Mouse (Mus musculus): ENCODE data around the gene Sash1.
"Not testable (repeated sequence)": the region's sequence is repeated elsewhere in the genome, so short reads cannot be mapped to it uniquely, and the experiment has no call there.

Gene Sash1

DNA sequence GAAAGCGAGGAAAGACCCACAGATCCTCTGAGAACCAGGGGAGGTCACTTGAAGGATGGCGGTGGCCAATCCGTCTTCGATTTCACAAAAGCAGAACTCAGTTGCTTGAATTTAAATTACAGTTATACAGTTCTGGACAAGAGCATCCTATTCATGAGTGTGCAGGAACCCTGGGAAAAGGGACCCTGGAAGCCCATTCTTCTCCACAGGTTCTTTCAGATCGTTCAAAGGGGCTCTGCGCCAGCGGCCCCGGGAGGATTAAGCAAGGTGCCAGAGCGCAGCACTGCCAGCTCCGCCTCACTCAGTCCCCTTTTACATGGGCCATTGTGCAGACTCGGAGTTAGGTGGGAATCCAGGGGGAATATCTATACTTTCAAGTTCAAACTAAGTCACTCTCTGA is 136.3 kb downstream of the Sash1 start:
- no peak for DNase-seq (ENCODE audit: low read depth, low spot score)
- Histone ChIP-seq H3K36me3 (ENCODE audit: control insufficient read depth, insufficient read depth, low read length, poor library complexity, severe bottlenecking) (no peaks in the 10 kb centered on the region), H3K27me3 (ENCODE audit: control insufficient read depth, insufficient read depth, low read length, poor library complexity, severe bottlenecking) (no peaks in the 10 kb centered on the region)

- no peak for DNase-seq (ENCODE audit: low read depth, low spot score)
- Histone ChIP-seq H3K36me3 (ENCODE audit: control insufficient read depth, insufficient read depth, low read length, poor library complexity, severe bottlenecking) (no peaks in the 10 kb centered on the region), H3K27me3 (ENCODE audit: control insufficient read depth, insufficient read depth, low read length, poor library complexity, severe bottlenecking) (no peaks in the 10 kb centered on the region)
Measured at GRCm38 (mm10) chr10:8747450-8748212, 138.2 kb downstream of the Sash1 start.

DNA sequence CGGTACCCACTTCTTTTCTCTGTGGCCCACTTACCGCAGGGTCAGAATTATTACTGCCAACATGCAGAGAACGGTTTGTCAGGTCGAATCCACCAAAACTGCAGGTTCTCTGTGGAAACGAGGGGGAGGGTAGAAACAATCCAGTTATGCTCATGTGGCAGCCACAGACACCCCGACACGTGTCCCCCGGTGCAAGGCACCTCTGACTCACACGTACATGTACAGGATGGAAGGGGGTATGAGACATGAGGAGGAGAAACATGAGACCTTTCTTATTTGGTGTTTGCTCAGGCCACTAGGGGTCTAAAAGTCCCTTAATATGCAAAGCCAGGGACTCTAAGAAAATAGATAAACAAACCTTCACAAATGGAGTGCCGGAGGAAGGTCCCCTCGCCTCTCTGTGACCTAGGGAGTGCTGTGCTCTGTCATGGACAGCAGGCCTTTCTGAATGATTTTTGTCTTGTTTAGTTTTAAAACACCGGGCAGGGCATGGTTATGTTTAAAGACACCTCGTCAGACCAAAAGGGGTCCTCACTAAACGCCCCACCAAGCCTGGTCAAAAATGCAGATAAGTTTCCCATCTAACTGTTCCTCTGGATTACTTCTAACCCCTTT is 139.7 kb downstream of the Sash1 start:
- H3K27me3 ChIP-seq (ENCODE audit: control insufficient read depth, insufficient read depth, low read length, poor library complexity, severe bottlenecking): no peaks in the 10 kb centered on the region
- H3K36me3 ChIP-seq (ENCODE audit: control insufficient read depth, insufficient read depth, low read length, poor library complexity, severe bottlenecking): no peaks in the 10 kb centered on the region
- no peak for DNase-seq (ENCODE audit: low read depth, low spot score)

GRCm38 (mm10) chr10:8742872-8743271 is 143.0 kb downstream of the Sash1 start:
- Histone ChIP-seq H3K36me3 (ENCODE audit: control insufficient read depth, insufficient read depth, low read length, poor library complexity, severe bottlenecking) (no peaks in the 10 kb centered on the region), H3K27me3 (ENCODE audit: control insufficient read depth, insufficient read depth, low read length, poor library complexity, severe bottlenecking) (no peaks in the 10 kb centered on the region)
- DNase-seq (ENCODE audit: low read depth, low spot score): peak; percentile 56

DNA sequence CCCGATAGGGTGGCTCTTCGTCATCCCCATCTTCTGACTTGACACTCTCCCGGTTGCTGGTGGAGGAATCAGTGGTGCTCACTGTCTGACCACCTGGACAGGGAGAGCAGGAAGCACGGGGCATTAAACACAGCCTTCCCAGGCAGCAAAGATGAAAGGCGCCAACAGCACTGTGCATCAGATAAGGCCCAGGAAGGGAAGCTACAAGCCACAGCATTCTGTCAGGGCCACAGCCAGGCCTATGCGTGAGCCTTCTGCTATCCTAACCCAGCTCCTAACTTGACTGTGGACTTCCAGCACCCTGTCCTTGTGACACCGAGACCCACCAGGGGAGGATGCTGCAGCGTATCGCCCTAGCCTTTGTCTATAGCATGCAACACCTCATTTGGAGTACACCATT is 144.4 kb downstream of the Sash1 start:
- no peaks in the 10 kb centered on the region for H3K27me3 ChIP-seq (ENCODE audit: control insufficient read depth, insufficient read depth, low read length, poor library complexity, severe bottlenecking)
- H3K36me3 ChIP-seq (ENCODE audit: control insufficient read depth, insufficient read depth, low read length, poor library complexity, severe bottlenecking): no peaks in the 10 kb centered on the region
- no peak for DNase-seq (ENCODE audit: low read depth, low spot score)

- Histone ChIP-seq H3K27me3 (ENCODE audit: control insufficient read depth, insufficient read depth, low read length, poor library complexity, severe bottlenecking) (no peaks in the 10 kb centered on the region), H3K36me3 (ENCODE audit: control insufficient read depth, insufficient read depth, low read length, poor library complexity, severe bottlenecking) (no peaks in the 10 kb centered on the region)
- no peak for DNase-seq (ENCODE audit: low read depth, low spot score)
Measured at GRCm38 (mm10) chr10:8740797-8741196, 145.1 kb downstream of the Sash1 start.

GRCm38 (mm10) chr10:8729387-8730337 is 156.2 kb downstream of the Sash1 start:
- H3K36me3 ChIP-seq (ENCODE audit: control insufficient read depth, insufficient read depth, low read length, poor library complexity, severe bottlenecking): no peaks in the 10 kb centered on the region

GRCm38 (mm10) chr10:8719345-8719744 is 166.5 kb downstream of the Sash1 start:
- DNase-seq (ENCODE audit: low read depth, low spot score): no peak
- no peaks in the 10 kb centered on the region for H3K27me3 ChIP-seq (ENCODE audit: control insufficient read depth, insufficient read depth, low read length, poor library complexity, severe bottlenecking)
- H3K36me3 ChIP-seq (ENCODE audit: control insufficient read depth, insufficient read depth, low read length, poor library complexity, severe bottlenecking): no peaks in the 10 kb centered on the region

More at GRCm38 (mm10) chr10:8729387-8730337, 156.2 kb downstream of the Sash1 start:
- DNase-seq (ENCODE audit: low read depth, low spot score): no peak
- H3K27me3 ChIP-seq (ENCODE audit: control insufficient read depth, insufficient read depth, low read length, poor library complexity, severe bottlenecking): no peaks in the 10 kb centered on the region

DNA sequence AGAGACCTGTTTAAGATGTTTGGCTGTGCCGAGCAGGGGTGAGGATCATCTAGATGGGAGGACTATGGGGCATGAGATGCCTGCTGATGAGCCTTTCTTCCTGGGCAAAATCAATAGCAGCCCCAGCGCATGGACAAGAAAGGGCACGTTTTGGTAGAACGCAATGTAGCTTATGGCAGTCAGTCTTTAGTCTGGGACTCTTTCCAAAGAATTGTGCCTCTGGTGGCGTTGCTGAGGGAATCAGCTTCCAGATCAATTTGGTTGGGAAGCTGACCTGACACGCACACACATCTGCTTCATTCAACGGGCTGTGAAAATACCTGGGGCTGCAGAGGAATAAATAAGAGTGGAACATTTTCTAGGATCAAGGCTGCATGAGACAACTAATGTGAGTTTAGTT is 167.0 kb downstream of the Sash1 start:
- no peak for DNase-seq (ENCODE audit: low read depth, low spot score)
- Histone ChIP-seq H3K36me3 (ENCODE audit: control insufficient read depth, insufficient read depth, low read length, poor library complexity, severe bottlenecking) (no peaks in the 10 kb centered on the region), H3K27me3 (ENCODE audit: control insufficient read depth, insufficient read depth, low read length, poor library complexity, severe bottlenecking) (no peaks in the 10 kb centered on the region)

- no peak for DNase-seq (ENCODE audit: low read depth, low spot score)
- Histone ChIP-seq H3K36me3 (ENCODE audit: control insufficient read depth, insufficient read depth, low read length, poor library complexity, severe bottlenecking) (no peaks in the 10 kb centered on the region), H3K27me3 (ENCODE audit: control insufficient read depth, insufficient read depth, low read length, poor library complexity, severe bottlenecking) (no peaks in the 10 kb centered on the region)
Measured at GRCm38 (mm10) chr10:8717171-8717570, 168.7 kb downstream of the Sash1 start.

DNA sequence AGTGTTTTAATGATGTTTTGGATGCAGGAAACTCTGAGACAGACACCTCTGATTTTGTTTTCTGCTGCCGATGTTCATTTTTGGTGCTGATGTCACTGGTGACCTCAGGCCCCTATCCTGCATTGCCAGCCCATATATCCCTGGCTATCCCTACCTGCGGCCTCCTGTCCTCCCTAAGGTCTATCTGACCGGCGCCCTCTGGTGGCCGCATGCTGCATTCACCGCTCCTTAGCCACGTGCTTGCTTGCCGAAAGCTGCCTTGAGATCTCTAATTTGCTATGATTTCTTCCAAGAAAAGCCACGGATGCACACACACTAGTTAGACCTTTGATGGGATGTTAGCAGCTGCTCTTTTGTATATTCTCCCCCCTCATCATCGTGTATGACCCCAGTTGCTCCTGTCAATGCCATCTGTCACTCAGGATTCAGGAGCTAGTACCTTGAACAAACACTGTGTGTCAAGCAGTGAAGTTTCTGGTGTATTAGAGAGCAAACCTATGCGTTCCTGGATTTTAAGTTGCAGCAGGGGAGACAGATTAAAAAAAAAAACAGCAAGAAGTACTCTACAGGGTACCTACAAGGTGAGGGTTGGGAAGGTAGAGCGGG is 170.1 kb downstream of the Sash1 start:
- H3K36me3 ChIP-seq (ENCODE audit: control insufficient read depth, insufficient read depth, low read length, poor library complexity, severe bottlenecking): no peaks in the 10 kb centered on the region
- peak; percentile 71 for DNase-seq (ENCODE audit: low read depth, low spot score)
- H3K27me3 ChIP-seq (ENCODE audit: control insufficient read depth, insufficient read depth, low read length, poor library complexity, severe bottlenecking): no peaks in the 10 kb centered on the region

- not testable (repeated sequence) for H3K36me3 ChIP-seq (ENCODE audit: control insufficient read depth, insufficient read depth, low read length, poor library complexity, severe bottlenecking)
Measured at GRCm38 (mm10) chr10:8696636-8697035, 189.2 kb downstream of the Sash1 start.

DNA sequence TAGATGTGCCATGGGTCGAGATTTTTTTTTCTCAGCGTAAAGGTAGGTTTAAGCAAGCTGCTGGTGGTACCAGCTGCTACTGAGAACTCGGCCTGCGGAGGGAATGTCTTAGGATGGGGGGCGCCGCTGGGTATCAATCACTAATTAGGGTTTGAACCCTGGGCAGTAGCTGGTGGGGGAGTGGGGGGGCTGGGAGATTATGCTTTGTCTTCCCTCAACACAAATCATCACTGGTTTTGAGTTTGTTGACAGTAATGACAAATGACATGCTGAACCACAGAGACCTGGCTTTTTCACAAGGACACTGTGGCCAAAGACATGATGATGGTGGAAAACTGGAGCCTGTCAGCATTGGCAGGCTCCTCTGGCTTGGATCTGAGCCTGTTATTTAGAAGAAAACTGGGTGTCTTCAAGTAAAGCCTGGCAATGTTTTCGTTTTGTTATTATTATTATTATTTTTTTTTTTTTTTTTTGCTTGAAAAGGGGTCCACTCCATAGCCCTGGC is 191.8 kb downstream of the Sash1 start:
- no peak for DNase-seq (ENCODE audit: low read depth, low spot score)
- no peaks in the 10 kb centered on the region for H3K36me3 ChIP-seq (ENCODE audit: control insufficient read depth, insufficient read depth, low read length, poor library complexity, severe bottlenecking)
- no peaks in the 10 kb centered on the region for H3K27me3 ChIP-seq (ENCODE audit: control insufficient read depth, insufficient read depth, low read length, poor library complexity, severe bottlenecking)

More at GRCm38 (mm10) chr10:8696636-8697035, 189.2 kb downstream of the Sash1 start:
- not testable (repeated sequence) for H3K27me3 ChIP-seq (ENCODE audit: control insufficient read depth, insufficient read depth, low read length, poor library complexity, severe bottlenecking); DNase-seq (ENCODE audit: low read depth, low spot score)

DNA sequence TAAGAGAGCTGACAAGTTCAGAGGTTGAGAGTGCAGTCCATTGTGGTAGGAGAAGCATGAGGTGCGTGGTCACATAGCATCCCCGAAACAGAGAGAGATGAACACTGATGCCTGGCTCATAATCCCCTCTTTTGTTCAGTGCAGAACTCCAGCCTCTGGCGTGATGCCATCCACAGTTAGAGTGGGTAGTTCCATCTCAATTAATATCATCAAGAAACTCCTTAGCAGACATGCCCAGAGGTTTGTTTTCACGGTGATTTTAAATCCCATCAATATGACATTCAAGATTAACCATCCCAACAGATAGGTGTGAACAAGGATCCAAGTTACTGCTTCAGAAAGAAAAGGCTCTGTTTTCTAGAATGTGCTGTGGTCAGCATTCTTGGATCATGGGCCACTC is 192.3 kb downstream of the Sash1 start:
- H3K27me3 ChIP-seq (ENCODE audit: control insufficient read depth, insufficient read depth, low read length, poor library complexity, severe bottlenecking): no peaks in the 10 kb centered on the region
- no peaks in the 10 kb centered on the region for H3K36me3 ChIP-seq (ENCODE audit: control insufficient read depth, insufficient read depth, low read length, poor library complexity, severe bottlenecking)
- no peak for DNase-seq (ENCODE audit: low read depth, low spot score)

Data from splenic B cell, adult 2 months (primary cell).